ENCODE assay signal across 8 mouse cellular contexts in genomic region chr7:120635821-120636220, GRCm38 (mm10). TPM values are rescaled to one million over a fixed set of nuclear protein-coding genes. Genes with fewer than 3 reads are reported as not detected.
DNase-seq lines count a peak whose midpoint lies in the region; ATAC-seq and TF ChIP-seq lines count a peak whose summit lies in the region.

No protein-coding gene starts in this region.

- no peaks in the 10 kb centered on the region for H3K27me3 ChIP-seq in kidney, embryonic 14.5 days (ENCODE audit: control insufficient read depth, insufficient read depth, low read length)
- no peaks in the 10 kb centered on the region for H3K27me3 ChIP-seq in forebrain, embryonic 15.5 days
- H3K27me3 ChIP-seq in limb, embryonic 14.5 days (ENCODE audit: control insufficient read depth, insufficient read depth, low read length): no peaks in the 10 kb centered on the region

- ATAC-seq in kidney, embryonic 14.5 days (ENCODE audit: low FRiP score, low TSS enrichment): no peak
- no peak for ATAC-seq in forebrain, embryonic 15.5 days (replicated peaks)
- ATAC-seq in limb, embryonic 14.5 days (ENCODE audit: low FRiP score, low read depth): no peak; the same call in 1 of the 2 replicates
- no peak for ATAC-seq in cerebellum, adult (ENCODE audit: insufficient number of reproducible peaks, low FRiP score, low TSS enrichment)

- H3K4me2 ChIP-seq in kidney, embryonic 14.5 days (replicated peaks; ENCODE audit: low read depth, low read length): peak overlapping the region; percentile 70
- peak overlapping the region; percentile 74 for H3K4me2 ChIP-seq in forebrain, embryonic 15.5 days (replicated peaks)
- H3K4me2 ChIP-seq in limb, embryonic 14.5 days (replicated peaks; ENCODE audit: low read depth, low read length, severe bottlenecking): peak overlapping the region; percentile 79

- peaks cover 8% of the 10 kb centered on the region; the same call in 1 of the 2 replicates for H3K4me1 ChIP-seq in kidney, embryonic 14.5 days (ENCODE audit: control insufficient read depth, insufficient read depth, low read length)
- peaks cover 26% of the 10 kb centered on the region for H3K4me1 ChIP-seq in forebrain, embryonic 15.5 days
- peaks cover 8% of the 10 kb centered on the region for H3K4me1 ChIP-seq in limb, embryonic 14.5 days (ENCODE audit: control insufficient read depth, insufficient read depth, low read length)

- H3K27ac ChIP-seq in kidney, embryonic 14.5 days (ENCODE audit: low read depth, low read length): peak overlapping the region; percentile 90; the same call in 1 of the 2 replicates
- H3K27ac ChIP-seq in forebrain, embryonic 15.5 days (replicated peaks): peak overlapping the region; percentile 88; the same call in 1 of the 2 replicates
- H3K27ac ChIP-seq in limb, embryonic 14.5 days (replicated peaks; ENCODE audit: low read depth, low read length): no peak overlapping the region

- H3K9me3 ChIP-seq in kidney, embryonic 14.5 days (ENCODE audit: control insufficient read depth, low read length): no peaks in the 10 kb centered on the region
- H3K9me3 ChIP-seq in forebrain, embryonic 15.5 days: no peaks in the 10 kb centered on the region
- H3K9me3 ChIP-seq in limb, embryonic 14.5 days (ENCODE audit: control insufficient read depth, low read length): no peaks in the 10 kb centered on the region

- H3K4me3 ChIP-seq in kidney, embryonic 14.5 days (ENCODE audit: low read length): peak overlapping the region; percentile 96
- peak overlapping the region; percentile 99 for H3K4me3 ChIP-seq in forebrain, embryonic 15.5 days
- peak overlapping the region; percentile 94 for H3K4me3 ChIP-seq in limb, embryonic 14.5 days (replicated peaks; ENCODE audit: low read length)

- no peak for DNase-seq in kidney, adult 11 months
- DNase-seq in ZHBTc4 (ENCODE audit: low read depth, low spot score): peak; percentile 23
- no peak for DNase-seq in limb, embryonic 14.5 days (ENCODE audit: low spot score)
- DNase-seq in retina, embryonic 14.5 days (ENCODE audit: low spot score): peak; percentile 34
- no peak for DNase-seq in urinary bladder, postnatal 14 days (ENCODE audit: low spot score)

- 1% methylated on average over 11 of the region's 11 CpGs for WGBS in kidney, embryonic 14.5 days
- 2% methylated on average over 11 of the region's 11 CpGs for WGBS in forebrain, embryonic 15.5 days
- 3% methylated on average over 11 of the region's 11 CpGs for WGBS in limb, embryonic 14.5 days

- peaks cover 32% of the 10 kb centered on the region for H3K36me3 ChIP-seq in kidney, embryonic 14.5 days (ENCODE audit: control insufficient read depth, insufficient read depth, low read length)
- peaks cover 29% of the 10 kb centered on the region for H3K36me3 ChIP-seq in forebrain, embryonic 15.5 days
- H3K36me3 ChIP-seq in limb, embryonic 14.5 days (ENCODE audit: control insufficient read depth, insufficient read depth, low read length): peaks cover 35% of the 10 kb centered on the region

- peak overlapping the region; percentile 96 for H3K9ac ChIP-seq in kidney, embryonic 14.5 days (ENCODE audit: low read depth, low read length)
- H3K9ac ChIP-seq in forebrain, embryonic 15.5 days (replicated peaks): peak overlapping the region; percentile 100
- H3K9ac ChIP-seq in limb, embryonic 14.5 days (ENCODE audit: low read depth, low read length, severe bottlenecking): peak overlapping the region; percentile 96

- TF ChIP-seq POLR2A in limb, embryonic 14.5 days (IDR thresholded peaks at IDR 0.05; ENCODE audit: borderline replicate concordance, extremely low read depth, insufficient read depth, insufficient read length): no peak

RNA-seq across cellular contexts. Expression of gene Uqcrc2, which starts 0.8 kb away (rescaled TPM):
- 210 and 232 TPM in 2 replicates for polyA plus RNA-seq in kidney, embryonic 14.5 days (2014; fragmentation: Nextera tagmentation; extraction: Ambion mirVana)
- 217 and 226 TPM in 2 replicates for polyA plus RNA-seq in forebrain, embryonic 15.5 days (2015; fragmentation: Nextera tagmentation; extraction: Ambion mirVana)
- 134 and 165 TPM in 2 replicates for polyA plus RNA-seq in limb, embryonic 14.5 days (2012; rRNA removed)
- polyA plus RNA-seq in limb, embryonic 14.5 days (2014; fragmentation: Nextera tagmentation; extraction: Ambion mirVana): 198 and 200 TPM in 2 replicates

RNA-seq across cellular contexts. Expression of gene Pdzd9, which starts 34.3 kb away (rescaled TPM):
- polyA plus RNA-seq in kidney, embryonic 14.5 days (2014; fragmentation: Nextera tagmentation; extraction: Ambion mirVana): 0.16 and 0.46 TPM in 2 replicates
- 0.27 and 0.34 TPM in 2 replicates for polyA plus RNA-seq in forebrain, embryonic 15.5 days (2015; fragmentation: Nextera tagmentation; extraction: Ambion mirVana)
- polyA plus RNA-seq in limb, embryonic 14.5 days (2012; rRNA removed): 0.14 and 0.31 TPM in 2 replicates
- polyA plus RNA-seq in limb, embryonic 14.5 days (2014; fragmentation: Nextera tagmentation; extraction: Ambion mirVana): 0.44 and 0.57 TPM in 2 replicates

RNA-seq across cellular contexts. Expression of gene Mosmo, which starts 41.6 kb away (rescaled TPM):
- 14.6 and 23.9 TPM in 2 replicates for polyA plus RNA-seq in kidney, embryonic 14.5 days (2014; fragmentation: Nextera tagmentation; extraction: Ambion mirVana)
- 14.0 and 15.6 TPM in 2 replicates for polyA plus RNA-seq in forebrain, embryonic 15.5 days (2015; fragmentation: Nextera tagmentation; extraction: Ambion mirVana)
- polyA plus RNA-seq in limb, embryonic 14.5 days (2012; rRNA removed): 30.8 and 33.3 TPM in 2 replicates
- 15.6 and 19.5 TPM in 2 replicates for polyA plus RNA-seq in limb, embryonic 14.5 days (2014; fragmentation: Nextera tagmentation; extraction: Ambion mirVana)

Comparison
In these comparisons a context has a peak if more than half of its experiments do, and no peak if none do; other contexts are left out.
1. DNase-seq: peak in ZHBTc4 (single experiment) and retina, embryonic 14.5 days (single experiment); none in kidney, adult 11 months (single experiment), limb, embryonic 14.5 days (single experiment) and urinary bladder, postnatal 14 days (single experiment).
2. Peak in every context shown above with its lines, with median percentiles within 50 percentile points of each other: H3K4me2 ChIP-seq, H3K4me3 ChIP-seq and H3K9ac ChIP-seq.